Mouse (Mus musculus) brain, embryonic 14.5 days (tissue): Measurements from ENCODE around the gene Hk2. TPM values are rescaled to one million over a fixed set of nuclear protein-coding genes. Genes with fewer than 3 reads are reported as not detected.
"Not testable (repeated sequence)": the region's sequence is repeated elsewhere in the genome, so short reads cannot be mapped to it uniquely, and the experiment has no call there.

Source experiments
- DNase-seq: peaks from one replicate; pipeline ENCODE4 v3.0.0-alpha.2; 2011; ENCODE audit warnings: low read depth
- CTCF ChIP-seq: fragments of 200-500 bp; IDR thresholded peaks from 2 replicates; pipeline ENCODE4 v1.5.1; 2012; ENCODE audit warnings: inconsistent platforms, mild to moderate bottlenecking, moderate library complexity, borderline replicate concordance; ENCODE audit not compliant: insufficient read depth, insufficient read length; ENCODE audit errors: extremely low read depth
- POLR2A ChIP-seq: fragments of 200-500 bp; IDR thresholded peaks from 2 replicates; pipeline ENCODE4 v1.6.1; 2012; ENCODE audit warnings: mild to moderate bottlenecking, inconsistent platforms, borderline replicate concordance; ENCODE audit not compliant: poor library complexity, insufficient read depth, insufficient read length, severe bottlenecking; ENCODE audit errors: extremely low read depth
- polyA plus RNA-seq: library from polyadenylated mRNA; depleted of rRNA; stranded (reverse); fragments of >200 nt; gene quantifications from 2 replicates; pipeline ENCODE4 v1.2.3, GENCODE M21; 2012; rRNA removed

Gene Hk2
- polyA plus RNA-seq, 1 experiment, result 4.7 TPM

- peak; percentile 93 for DNase-seq
- peak; percentile 94 for TF ChIP-seq CTCF
- TF ChIP-seq POLR2A, result no peak
Observed at GRCm38 (mm10) chr6:82702593-82703017, 71.6 kb downstream of the Hk2 start.

- TF ChIP-seq CTCF (no peak), POLR2A (no peak)
- DNase-seq, result no peak
Observed at GRCm38 (mm10) chr6:82701296-82701695, 73.0 kb downstream of the Hk2 start.

- peak; percentile 67 for DNase-seq
- TF ChIP-seq POLR2A, result no peak
- TF ChIP-seq CTCF, result no peak
Observed at GRCm38 (mm10) chr6:82699831-82700230, 74.4 kb downstream of the Hk2 start.

- TF ChIP-seq POLR2A, result no peak
- no peak for TF ChIP-seq CTCF
- no peak for DNase-seq
Observed at GRCm38 (mm10) chr6:82696736-82697135, 77.5 kb downstream of the Hk2 start.

- DNase-seq, result peak; percentile 42
- TF ChIP-seq POLR2A, result no peak
- no peak for TF ChIP-seq CTCF
Observed at GRCm38 (mm10) chr6:82694668-82695067, 79.6 kb downstream of the Hk2 start.

- TF ChIP-seq CTCF (no peak), POLR2A (no peak)
- DNase-seq, result no peak
Observed at GRCm38 (mm10) chr6:82689474-82689873, 84.8 kb downstream of the Hk2 start.

- peak; percentile 48 for DNase-seq
Observed at GRCm38 (mm10) chr6:82688586-82688985, 85.7 kb downstream of the Hk2 start.

GRCm38 (mm10) chr6:82684136-82684535 is 90.1 kb downstream of the Hk2 start:
- TF ChIP-seq CTCF (no peak), POLR2A (no peak)
- DNase-seq, result no peak

- DNase-seq, result not testable (repeated sequence)
Observed at GRCm38 (mm10) chr6:82679286-82679685, 95.0 kb downstream of the Hk2 start.

GRCm38 (mm10) chr6:82677629-82678028 is 96.6 kb downstream of the Hk2 start:
- not testable (repeated sequence) for DNase-seq

Other genes starting within 250 kb of the Hk2 start
- gene Pole4, start 69.1 kb downstream of the Hk2 start, polyA plus RNA-seq, result 46.6 and 52.4 TPM in 2 replicates
- gene Sema4f, start 165.3 kb upstream of the Hk2 start, polyA plus RNA-seq, result 21.3 and 23.9 TPM in 2 replicates
- 0.05 and 0.15 TPM in 2 replicates for gene M1ap, start 172.4 kb upstream of the Hk2 start, polyA plus RNA-seq